Mouse (Mus musculus): ENCODE data around the gene Smurf1.

DNA sequence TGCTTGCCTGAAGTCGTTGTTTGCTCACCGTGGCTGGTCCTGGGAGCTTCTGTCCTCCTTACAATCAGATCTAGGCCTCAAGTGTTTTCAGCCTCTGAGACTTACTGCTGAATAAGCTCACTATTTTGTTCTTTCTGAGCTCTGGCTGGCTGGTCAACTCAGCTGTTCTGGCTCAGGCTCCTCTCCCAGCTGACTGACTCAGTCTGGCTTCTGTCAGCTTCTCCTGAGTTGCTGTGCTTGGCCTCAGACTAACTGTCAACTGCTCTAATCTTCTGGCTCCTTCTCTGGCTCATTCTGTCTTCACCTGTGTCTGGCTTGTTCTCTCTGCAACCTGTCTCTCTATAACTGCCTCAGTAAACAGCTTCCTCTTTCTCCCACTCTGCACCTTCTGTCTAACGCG is 136.0 kb downstream of the Smurf1 start:
- TF ChIP-seq CTCF (IDR thresholded peaks at IDR 0.05; ENCODE audit: low read depth) (no peak), EP300 (IDR thresholded peaks at IDR 0.05; ENCODE audit: low read depth) (no peak)

Measured in liver, embryonic 14.5 days (tissue).